Mouse (Mus musculus): Measurements from ENCODE around the gene Fam189a1. TPM values are rescaled to one million over a fixed set of nuclear protein-coding genes. Genes with fewer than 3 reads are reported as not detected.

Fam189a1 gene
- polyA plus RNA-seq, 1 experiment: 17.1 TPM

- no peak overlapping the region for H3K27ac ChIP-seq (ENCODE audit: insufficient read depth, low read length)
- 69% methylated on average over 16 of the region's 16 CpGs for WGBS
- TF ChIP-seq CTCF (IDR thresholded peaks at IDR 0.05; ENCODE audit: borderline replicate concordance, insufficient read depth, low read depth, low read length) (no peak), POLR2A (IDR thresholded peaks at IDR 0.05; ENCODE audit: borderline replicate concordance, insufficient read depth, low read length) (no peak)
- H3K27me3 ChIP-seq (ENCODE audit: control insufficient read depth, insufficient read depth, low read length): no peaks in the 10 kb centered on the region
- no peak overlapping the region for H3K4me3 ChIP-seq (replicated peaks; ENCODE audit: insufficient read depth, low read depth, low read length)
- H3K4me1 ChIP-seq (ENCODE audit: control insufficient read depth, insufficient read depth, low read length): no peaks in the 10 kb centered on the region
- no peak for DNase-seq
These were observed 126.4 kb downstream of the Fam189a1 start for GRCm38 (mm10) chr7:65029985-65030384.

GRCm38 (mm10) chr7:65021298-65021697 is 135.1 kb downstream of the Fam189a1 start:
- Histone ChIP-seq H3K4me3 (replicated peaks; ENCODE audit: insufficient read depth, low read depth, low read length) (no peak overlapping the region), H3K4me1 (ENCODE audit: control insufficient read depth, insufficient read depth, low read length) (no peaks in the 10 kb centered on the region), H3K27ac (ENCODE audit: insufficient read depth, low read length) (no peak overlapping the region), H3K27me3 (ENCODE audit: control insufficient read depth, insufficient read depth, low read length) (no peaks in the 10 kb centered on the region)
- DNase-seq: no peak
- no peak for TF ChIP-seq CTCF (IDR thresholded peaks at IDR 0.05; ENCODE audit: borderline replicate concordance, insufficient read depth, low read depth, low read length)
- 53% methylated on average over 2 of the region's 2 CpGs for WGBS

GRCm38 (mm10) chr7:65018036-65018679 is 138.2 kb downstream of the Fam189a1 start:
- no peaks in the 10 kb centered on the region for H3K27me3 ChIP-seq (ENCODE audit: control insufficient read depth, insufficient read depth, low read length)
- no peak overlapping the region for H3K27ac ChIP-seq (ENCODE audit: insufficient read depth, low read length)
- no peak overlapping the region for H3K4me3 ChIP-seq (replicated peaks; ENCODE audit: insufficient read depth, low read depth, low read length)
- no peaks in the 10 kb centered on the region for H3K4me1 ChIP-seq (ENCODE audit: control insufficient read depth, insufficient read depth, low read length)
- TF ChIP-seq CTCF (IDR thresholded peaks at IDR 0.05; ENCODE audit: borderline replicate concordance, insufficient read depth, low read depth, low read length): no peak
- no peak for TF ChIP-seq POLR2A (IDR thresholded peaks at IDR 0.05; ENCODE audit: borderline replicate concordance, insufficient read depth, low read length)
- DNase-seq: no peak
- WGBS: 76% methylated on average over 8 of the region's 8 CpGs

- Histone ChIP-seq H3K4me3 (replicated peaks; ENCODE audit: insufficient read depth, low read depth, low read length) (no peak overlapping the region), H3K27me3 (ENCODE audit: control insufficient read depth, insufficient read depth, low read length) (no peaks in the 10 kb centered on the region), H3K4me1 (ENCODE audit: control insufficient read depth, insufficient read depth, low read length) (no peaks in the 10 kb centered on the region), H3K27ac (ENCODE audit: insufficient read depth, low read length) (no peak overlapping the region)
- no peak for DNase-seq
- WGBS: 66% methylated on average over 5 of the region's 5 CpGs
- no peak for TF ChIP-seq CTCF (IDR thresholded peaks at IDR 0.05; ENCODE audit: borderline replicate concordance, insufficient read depth, low read depth, low read length)
- no peak for TF ChIP-seq POLR2A (IDR thresholded peaks at IDR 0.05; ENCODE audit: borderline replicate concordance, insufficient read depth, low read length)
These were observed 139.0 kb downstream of the Fam189a1 start for GRCm38 (mm10) chr7:65017348-65017747.

GRCm38 (mm10) chr7:65011133-65011532 is 145.2 kb downstream of the Fam189a1 start:
- TF ChIP-seq POLR2A (IDR thresholded peaks at IDR 0.05; ENCODE audit: borderline replicate concordance, insufficient read depth, low read length) (no peak), CTCF (IDR thresholded peaks at IDR 0.05; ENCODE audit: borderline replicate concordance, insufficient read depth, low read depth, low read length) (no peak)
- no peak for DNase-seq
- no peak overlapping the region for H3K27ac ChIP-seq (ENCODE audit: insufficient read depth, low read length)
- 26% methylated on average over 6 of the region's 6 CpGs for WGBS
- H3K4me1 ChIP-seq (ENCODE audit: control insufficient read depth, insufficient read depth, low read length): no peaks in the 10 kb centered on the region
- no peaks in the 10 kb centered on the region for H3K27me3 ChIP-seq (ENCODE audit: control insufficient read depth, insufficient read depth, low read length)
- H3K4me3 ChIP-seq (replicated peaks; ENCODE audit: insufficient read depth, low read depth, low read length): no peak overlapping the region

- 44% methylated on average over 6 of the region's 6 CpGs for WGBS
- DNase-seq: no peak
- Histone ChIP-seq H3K27me3 (ENCODE audit: control insufficient read depth, insufficient read depth, low read length) (no peaks in the 10 kb centered on the region), H3K27ac (ENCODE audit: insufficient read depth, low read length) (no peak overlapping the region), H3K4me3 (replicated peaks; ENCODE audit: insufficient read depth, low read depth, low read length) (no peak overlapping the region), H3K4me1 (ENCODE audit: control insufficient read depth, insufficient read depth, low read length) (no peaks in the 10 kb centered on the region)
- TF ChIP-seq POLR2A (IDR thresholded peaks at IDR 0.05; ENCODE audit: borderline replicate concordance, insufficient read depth, low read length) (no peak), CTCF (IDR thresholded peaks at IDR 0.05; ENCODE audit: borderline replicate concordance, insufficient read depth, low read depth, low read length) (no peak)
These were observed 146.1 kb downstream of the Fam189a1 start for GRCm38 (mm10) chr7:65010275-65010674.

GRCm38 (mm10) chr7:65005731-65006130 is 150.6 kb downstream of the Fam189a1 start:
- no peak for DNase-seq
- WGBS: 73% methylated on average over 2 of the region's 2 CpGs
- TF ChIP-seq POLR2A (IDR thresholded peaks at IDR 0.05; ENCODE audit: borderline replicate concordance, insufficient read depth, low read length): no peak
- TF ChIP-seq CTCF (IDR thresholded peaks at IDR 0.05; ENCODE audit: borderline replicate concordance, insufficient read depth, low read depth, low read length): no peak
- no peaks in the 10 kb centered on the region for H3K27me3 ChIP-seq (ENCODE audit: control insufficient read depth, insufficient read depth, low read length)
- H3K4me1 ChIP-seq (ENCODE audit: control insufficient read depth, insufficient read depth, low read length): no peaks in the 10 kb centered on the region
- no peak overlapping the region for H3K4me3 ChIP-seq (replicated peaks; ENCODE audit: insufficient read depth, low read depth, low read length)
- no peak overlapping the region for H3K27ac ChIP-seq (ENCODE audit: insufficient read depth, low read length)

- Histone ChIP-seq H3K27ac (ENCODE audit: insufficient read depth, low read length) (no peak overlapping the region), H3K27me3 (ENCODE audit: control insufficient read depth, insufficient read depth, low read length) (no peaks in the 10 kb centered on the region), H3K4me1 (ENCODE audit: control insufficient read depth, insufficient read depth, low read length) (no peaks in the 10 kb centered on the region), H3K4me3 (replicated peaks; ENCODE audit: insufficient read depth, low read depth, low read length) (no peak overlapping the region)
- no peak for DNase-seq
- 83% methylated on average over 4 of the region's 4 CpGs for WGBS
- no peak for TF ChIP-seq POLR2A (IDR thresholded peaks at IDR 0.05; ENCODE audit: borderline replicate concordance, insufficient read depth, low read length)
- TF ChIP-seq CTCF (IDR thresholded peaks at IDR 0.05; ENCODE audit: borderline replicate concordance, insufficient read depth, low read depth, low read length): no peak
These were observed 156.6 kb downstream of the Fam189a1 start for GRCm38 (mm10) chr7:64999718-65000214.
